Mouse (Mus musculus) heart, embryonic 15.5 days (tissue): ENCODE results near the gene Clasp1. TPM values are rescaled to one million over a fixed set of nuclear protein-coding genes. Genes with fewer than 3 reads are reported as not detected.

Experiments used
- ATAC-seq: fragments of 200-750 bp; cut with Nextera tagmentation; replicated peaks from 2 replicates; pipeline ENCODE4 v1.8.0; 2017; ENCODE audit warnings: low read depth, moderate TSS enrichment; ENCODE audit not compliant: insufficient number of reproducible peaks, insufficient read depth, low FRiP score
- H3K27ac ChIP-seq: fragments of 300-500 bp; sonication (generic); 2 replicates; pipeline ENCODE4 v1.5.1; 2015; ENCODE audit warnings: mild to moderate bottlenecking, inconsistent platforms
- H3K27me3 ChIP-seq: fragments of 300-500 bp; sonication (generic); 2 replicates; pipeline ENCODE4 v1.6.1; 2015; ENCODE audit warnings: inconsistent platforms
- H3K36me3 ChIP-seq: fragments of 300-500 bp; sonication (generic); 2 replicates; pipeline ENCODE4 v1.6.1; 2015; ENCODE audit warnings: mild to moderate bottlenecking, inconsistent platforms
- H3K4me1 ChIP-seq: fragments of 300-500 bp; sonication (generic); replicated peaks from 2 replicates; pipeline ENCODE4 v1.6.1; 2015; ENCODE audit warnings: inconsistent platforms
- H3K4me2 ChIP-seq: fragments of 300-500 bp; sonication (generic); 2 replicates; pipeline ENCODE4 v1.6.1; 2015; ENCODE audit warnings: inconsistent platforms, mild to moderate bottlenecking, moderate library complexity
- H3K4me3 ChIP-seq: fragments of 300-500 bp; sonication (generic); 2 replicates; pipeline ENCODE4 v1.5.1; 2015; ENCODE audit warnings: mild to moderate bottlenecking, inconsistent platforms
- H3K9ac ChIP-seq: fragments of 300-500 bp; sonication (generic); 2 replicates; pipeline ENCODE4 v1.6.1; 2015; ENCODE audit warnings: mild to moderate bottlenecking, inconsistent platforms
- H3K9me3 ChIP-seq: fragments of 300-500 bp; sonication (generic); replicated peaks from 2 replicates; pipeline ENCODE4 v1.6.1; 2016; ENCODE audit warnings: inconsistent platforms
- WGBS: fragments of 180-500 bp; shearing (Covaris S2); methylation state at CpG from one replicate; pipeline ENCODE4 v1.1.7; 2015; ENCODE audit warnings: mixed read lengths; 5-methylcytosine and 5-hydroxymethylcytosine counted together
- polyA plus RNA-seq: library from polyadenylated mRNA; unstranded; fragments of >200 nt; fragmentation: Nextera tagmentation; extraction: Ambion mirVana; gene quantifications from 2 replicates; pipeline ENCODE4 v1.2.1, GENCODE M21; 2015

Clasp1 gene
- polyA plus RNA-seq, 1 experiment from 2014 or later: 91.1 TPM

GRCm38 (mm10) chr1:118501691-118502090 lies 112.8 kb downstream of the Clasp1 start:
- H3K27ac ChIP-seq: no peak overlapping the region
- no peak overlapping the region for H3K9ac ChIP-seq
- H3K27me3 ChIP-seq: no peaks in the 10 kb centered on the region
- H3K36me3 ChIP-seq: peaks cover 90% of the 10 kb centered on the region
- H3K9me3 ChIP-seq: no peaks in the 10 kb centered on the region
- no peak overlapping the region for H3K4me3 ChIP-seq
- WGBS: 84% methylated on average over 2 of the region's 2 CpGs
- no peak overlapping the region for H3K4me2 ChIP-seq
- no peak for ATAC-seq
- H3K4me1 ChIP-seq: no peaks in the 10 kb centered on the region

DNA sequence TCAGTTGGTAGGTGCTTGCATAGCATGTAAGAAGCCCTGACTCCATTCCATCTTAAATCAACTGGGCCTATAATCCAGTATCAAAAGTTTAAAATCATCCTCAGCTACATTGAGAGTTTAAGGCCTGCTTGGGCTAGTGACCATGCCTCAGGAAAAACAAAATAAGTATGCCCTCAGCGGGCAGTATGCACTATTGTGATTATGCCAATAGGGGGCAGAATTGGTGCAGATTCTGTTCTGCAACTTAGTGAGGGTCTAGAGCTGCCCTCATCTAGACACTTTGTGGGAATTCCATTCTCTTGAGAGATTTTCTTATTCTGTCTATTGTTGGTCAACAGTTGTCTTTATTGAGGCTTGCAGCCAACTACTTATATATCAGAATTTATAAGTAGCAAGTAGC lies 116.9 kb downstream of the Clasp1 start:
- 79% methylated on average over 1 of the region's 1 CpGs for WGBS
- H3K4me2 ChIP-seq: no peak overlapping the region
- no peaks in the 10 kb centered on the region for H3K9me3 ChIP-seq
- H3K27me3 ChIP-seq: no peaks in the 10 kb centered on the region
- no peak overlapping the region for H3K9ac ChIP-seq
- no peak overlapping the region for H3K27ac ChIP-seq
- no peak for ATAC-seq
- H3K36me3 ChIP-seq: peaks cover 98% of the 10 kb centered on the region
- H3K4me1 ChIP-seq: peaks cover 7% of the 10 kb centered on the region
- no peak overlapping the region for H3K4me3 ChIP-seq

- Histone ChIP-seq H3K36me3 (peaks cover 93% of the 10 kb centered on the region), H3K27ac (peak overlapping the region; percentile 74), H3K9ac (no peak overlapping the region), H3K9me3 (no peaks in the 10 kb centered on the region), H3K4me1 (peaks cover 14% of the 10 kb centered on the region), H3K4me3 (no peak overlapping the region), H3K4me2 (no peak overlapping the region), H3K27me3 (no peaks in the 10 kb centered on the region)
- WGBS: 48% methylated on average over 3 of the region's 3 CpGs
- peak; percentile 84 for ATAC-seq
Observed at GRCm38 (mm10) chr1:118510996-118511395, 122.1 kb downstream of the Clasp1 start.

DNA sequence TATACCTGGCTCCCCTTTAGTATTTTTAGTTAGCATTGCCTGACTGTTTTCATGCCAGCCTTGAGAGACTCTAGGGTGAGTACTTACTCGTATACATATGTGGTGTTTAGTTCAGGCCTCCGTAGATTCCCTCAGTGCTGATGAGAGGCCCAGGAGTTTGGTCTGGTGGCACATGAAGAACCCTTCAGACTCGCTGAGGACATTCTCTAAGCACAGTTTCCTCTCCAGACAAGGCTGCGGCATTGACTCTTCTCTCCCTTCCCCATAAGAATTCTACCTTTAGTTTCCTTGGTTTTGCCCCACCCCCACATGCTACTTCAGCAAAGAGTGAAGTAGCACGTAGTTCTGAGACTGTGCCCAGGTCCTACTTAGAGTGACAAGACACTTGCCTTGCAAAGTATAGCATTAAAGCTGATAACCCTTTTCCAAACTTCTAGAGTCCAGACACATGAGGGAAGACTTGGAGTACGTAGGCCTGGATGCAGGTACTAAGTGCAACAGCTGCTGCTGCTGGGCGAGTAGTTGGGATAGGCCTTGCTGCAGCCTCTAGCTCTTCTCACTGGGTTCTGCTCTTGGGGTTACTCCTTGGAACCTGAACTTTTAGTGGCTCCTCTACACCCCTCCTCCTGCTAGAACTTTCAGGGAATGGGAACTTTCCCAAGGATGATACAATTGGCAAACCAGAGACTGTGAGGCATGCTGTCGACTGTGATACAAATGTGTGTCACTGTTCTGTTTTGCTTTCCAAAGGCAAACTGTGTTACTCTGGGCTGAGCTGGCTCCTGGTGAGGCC lies 123.1 kb downstream of the Clasp1 start:
- ATAC-seq: no peak
- no peak overlapping the region for H3K9ac ChIP-seq
- peak overlapping the region; percentile 74; the same call in 1 of the 2 replicates for H3K27ac ChIP-seq
- H3K9me3 ChIP-seq: no peaks in the 10 kb centered on the region
- H3K27me3 ChIP-seq: no peaks in the 10 kb centered on the region
- WGBS: 88% methylated on average over 8 of the region's 8 CpGs
- no peak overlapping the region for H3K4me2 ChIP-seq
- H3K4me3 ChIP-seq: no peak overlapping the region
- H3K36me3 ChIP-seq: peaks cover 92% of the 10 kb centered on the region
- peaks cover 14% of the 10 kb centered on the region for H3K4me1 ChIP-seq

DNA sequence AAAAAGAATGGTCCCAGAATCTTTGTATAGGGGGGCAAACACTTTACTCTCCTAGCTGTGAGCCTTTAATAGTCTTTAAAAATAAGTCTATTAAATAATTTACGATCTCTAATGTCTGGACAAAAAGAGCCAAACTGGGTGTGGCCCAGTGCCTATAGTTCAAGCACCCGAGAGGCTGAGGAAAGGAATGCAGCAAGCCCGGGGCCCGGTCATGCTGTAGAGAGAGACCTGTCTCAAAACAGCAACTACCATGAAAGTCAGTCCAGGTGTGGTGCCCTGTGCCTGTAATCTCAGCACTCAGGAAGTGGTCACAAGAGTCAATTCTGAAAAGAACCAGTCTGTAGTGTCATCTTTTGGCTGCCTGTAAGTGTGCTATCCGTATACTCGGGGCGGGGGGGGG lies 127.4 kb downstream of the Clasp1 start:
- H3K9ac ChIP-seq: no peak overlapping the region
- peaks cover 86% of the 10 kb centered on the region for H3K36me3 ChIP-seq
- H3K27ac ChIP-seq: no peak overlapping the region
- H3K27me3 ChIP-seq: no peaks in the 10 kb centered on the region
- no peak overlapping the region for H3K4me3 ChIP-seq
- no peaks in the 10 kb centered on the region for H3K9me3 ChIP-seq
- H3K4me2 ChIP-seq: no peak overlapping the region
- 65% methylated on average over 7 of the region's 7 CpGs for WGBS
- ATAC-seq: no peak
- peaks cover 3% of the 10 kb centered on the region for H3K4me1 ChIP-seq

DNA sequence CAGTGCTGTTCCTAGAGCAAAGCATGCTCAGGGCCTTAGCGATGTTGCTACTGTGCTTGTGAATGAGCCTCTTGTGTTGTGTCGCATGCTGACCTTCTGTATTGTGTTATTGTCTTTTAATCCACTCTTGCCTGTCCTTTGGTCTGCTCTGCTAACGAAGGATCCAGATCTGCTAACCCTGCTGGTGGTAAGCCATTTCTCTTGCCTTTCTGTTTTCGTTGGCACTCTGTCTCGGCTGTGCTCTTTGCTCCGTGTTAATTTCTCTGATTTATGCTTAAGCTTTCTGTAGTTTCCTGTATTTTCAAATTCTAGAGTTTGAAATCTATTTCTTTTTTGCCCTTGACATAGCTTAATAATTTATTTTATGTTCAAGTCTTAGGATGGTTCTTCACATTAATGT lies 134.3 kb downstream of the Clasp1 start:
- ATAC-seq: no peak

DNA sequence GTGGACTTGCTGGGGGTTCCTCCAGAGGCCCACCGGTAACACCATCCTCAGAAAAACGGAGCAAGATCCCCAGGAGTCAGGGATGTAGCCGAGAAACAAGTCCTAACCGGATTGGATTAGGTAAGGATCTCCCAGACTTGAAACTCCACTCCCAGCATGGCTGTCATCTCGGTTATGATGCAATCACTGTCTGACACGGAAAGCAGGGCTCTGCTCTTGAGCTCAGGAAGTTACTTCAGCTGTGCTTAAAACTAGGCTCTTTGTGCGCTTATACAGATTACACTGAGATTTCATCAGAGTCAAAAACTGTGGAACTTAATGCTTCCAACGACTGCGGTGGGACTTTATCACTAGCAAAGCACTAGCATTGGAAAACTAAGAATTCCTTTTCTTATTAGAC lies 136.5 kb downstream of the Clasp1 start:
- H3K9me3 ChIP-seq: no peaks in the 10 kb centered on the region

More for the DNA sequence above, 134.3 kb downstream of the Clasp1 start:
- Histone ChIP-seq H3K27ac (no peak overlapping the region), H3K27me3 (no peaks in the 10 kb centered on the region), H3K4me2 (no peak overlapping the region), H3K9ac (no peak overlapping the region), H3K4me1 (no peaks in the 10 kb centered on the region), H3K36me3 (peaks cover 83% of the 10 kb centered on the region), H3K4me3 (no peak overlapping the region), H3K9me3 (no peaks in the 10 kb centered on the region)
- 86% methylated on average over 6 of the region's 6 CpGs for WGBS

GRCm38 (mm10) chr1:118529213-118529612 lies 140.4 kb downstream of the Clasp1 start:
- H3K9ac ChIP-seq: no peak overlapping the region
- H3K4me2 ChIP-seq: no peak overlapping the region
- H3K36me3 ChIP-seq: peaks cover 98% of the 10 kb centered on the region
- 97% methylated on average over 1 of the region's 1 CpGs for WGBS
- no peaks in the 10 kb centered on the region for H3K27me3 ChIP-seq
- no peak overlapping the region for H3K27ac ChIP-seq
- no peak for ATAC-seq
- no peak overlapping the region for H3K4me3 ChIP-seq
- no peaks in the 10 kb centered on the region for H3K9me3 ChIP-seq
- H3K4me1 ChIP-seq: no peaks in the 10 kb centered on the region

More for the DNA sequence above, 136.5 kb downstream of the Clasp1 start:
- no peak for ATAC-seq
- Histone ChIP-seq H3K27me3 (no peaks in the 10 kb centered on the region), H3K36me3 (peaks cover 88% of the 10 kb centered on the region), H3K27ac (no peak overlapping the region), H3K9ac (no peak overlapping the region), H3K4me2 (no peak overlapping the region), H3K4me3 (no peak overlapping the region), H3K4me1 (no peaks in the 10 kb centered on the region)
- WGBS: 75% methylated on average over 9 of the region's 9 CpGs

- Histone ChIP-seq H3K27me3 (no peaks in the 10 kb centered on the region), H3K4me3 (no peak overlapping the region), H3K4me1 (no peaks in the 10 kb centered on the region), H3K27ac (no peak overlapping the region), H3K36me3 (peaks cover 98% of the 10 kb centered on the region), H3K4me2 (no peak overlapping the region), H3K9me3 (no peaks in the 10 kb centered on the region), H3K9ac (no peak overlapping the region)
- no peak for ATAC-seq
- WGBS: 88% methylated on average over 3 of the region's 3 CpGs
Observed at GRCm38 (mm10) chr1:118531259-118531658, 142.4 kb downstream of the Clasp1 start.

GRCm38 (mm10) chr1:118536021-118536420 lies 147.2 kb downstream of the Clasp1 start:
- 87% methylated on average over 15 of the region's 15 CpGs for WGBS
- Histone ChIP-seq H3K36me3 (peaks cover 91% of the 10 kb centered on the region), H3K4me3 (no peak overlapping the region), H3K4me1 (no peaks in the 10 kb centered on the region), H3K27me3 (no peaks in the 10 kb centered on the region), H3K4me2 (no peak overlapping the region), H3K27ac (no peak overlapping the region), H3K9ac (no peak overlapping the region), H3K9me3 (no peaks in the 10 kb centered on the region)
- no peak for ATAC-seq

DNA sequence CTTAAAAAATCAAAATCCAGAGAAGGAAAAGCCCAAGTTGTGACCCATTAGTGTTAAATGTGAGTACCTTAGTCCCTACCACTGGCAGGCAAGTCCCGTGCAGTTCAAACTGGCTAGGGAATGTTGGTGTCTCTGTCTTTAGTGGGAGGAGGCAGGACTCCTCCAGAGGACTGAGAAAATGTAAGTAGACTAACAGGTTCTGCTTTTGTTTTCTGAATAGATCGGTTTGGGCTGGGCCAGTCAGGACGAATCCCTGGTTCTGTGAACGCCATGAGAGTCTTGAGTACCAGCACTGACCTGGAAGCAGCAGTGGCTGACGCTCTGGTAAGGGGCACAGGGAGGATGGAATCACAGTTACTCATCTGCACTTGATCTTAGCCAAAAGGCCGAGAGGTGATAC lies 150.2 kb downstream of the Clasp1 start:
- H3K4me2 ChIP-seq: no peak overlapping the region
- H3K27ac ChIP-seq: no peak overlapping the region
- ATAC-seq: no peak
- peaks cover 88% of the 10 kb centered on the region for H3K36me3 ChIP-seq
- H3K4me1 ChIP-seq: no peaks in the 10 kb centered on the region
- H3K4me3 ChIP-seq: no peak overlapping the region
- H3K9me3 ChIP-seq: no peaks in the 10 kb centered on the region
- H3K27me3 ChIP-seq: no peaks in the 10 kb centered on the region
- H3K9ac ChIP-seq: no peak overlapping the region
- WGBS: 85% methylated on average over 6 of the region's 6 CpGs

DNA sequence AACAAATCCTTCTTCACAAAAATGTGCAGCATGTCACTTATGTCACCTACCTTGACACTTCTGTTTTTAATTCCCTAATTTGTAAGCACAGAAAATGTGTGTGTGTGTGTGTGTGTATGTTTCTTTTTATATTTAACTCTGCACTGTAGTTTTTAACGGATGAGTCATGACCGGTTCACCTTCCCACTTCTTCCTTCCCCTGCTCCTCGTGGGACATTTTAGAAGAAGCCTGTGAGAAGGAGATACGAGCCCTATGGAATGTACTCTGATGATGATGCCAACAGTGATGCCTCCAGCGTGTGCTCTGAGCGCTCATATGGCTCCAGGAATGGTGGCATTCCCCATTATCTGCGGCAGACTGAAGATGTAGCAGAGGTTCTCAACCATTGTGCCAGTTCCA lies 154.0 kb downstream of the Clasp1 start:
- 88% methylated on average over 7 of the region's 7 CpGs for WGBS
- no peak overlapping the region for H3K9ac ChIP-seq
- H3K4me3 ChIP-seq: no peak overlapping the region
- no peaks in the 10 kb centered on the region for H3K4me1 ChIP-seq
- H3K27ac ChIP-seq: no peak overlapping the region
- no peaks in the 10 kb centered on the region for H3K27me3 ChIP-seq
- H3K9me3 ChIP-seq: no peaks in the 10 kb centered on the region
- peaks cover 91% of the 10 kb centered on the region for H3K36me3 ChIP-seq
- no peak overlapping the region for H3K4me2 ChIP-seq
- ATAC-seq: no peak
